Mouse (Mus musculus): ENCODE measurements around the gene Rab3a.
A peak's percentile ranks its signal among the peaks of the same experiment; 100 is the strongest.

The Rab3a gene

GRCm38 (mm10) chr8:70742176-70742575 lies 12.3 kb upstream of the Rab3a start:
- peak in 1 of 2 experiments; percentile 17 for DNase-seq

GRCm38 (mm10) chr8:70742981-70743655 lies 11.4 kb upstream of the Rab3a start:
- peak in 1 of 2 experiments; percentile 29 for DNase-seq

DNA sequence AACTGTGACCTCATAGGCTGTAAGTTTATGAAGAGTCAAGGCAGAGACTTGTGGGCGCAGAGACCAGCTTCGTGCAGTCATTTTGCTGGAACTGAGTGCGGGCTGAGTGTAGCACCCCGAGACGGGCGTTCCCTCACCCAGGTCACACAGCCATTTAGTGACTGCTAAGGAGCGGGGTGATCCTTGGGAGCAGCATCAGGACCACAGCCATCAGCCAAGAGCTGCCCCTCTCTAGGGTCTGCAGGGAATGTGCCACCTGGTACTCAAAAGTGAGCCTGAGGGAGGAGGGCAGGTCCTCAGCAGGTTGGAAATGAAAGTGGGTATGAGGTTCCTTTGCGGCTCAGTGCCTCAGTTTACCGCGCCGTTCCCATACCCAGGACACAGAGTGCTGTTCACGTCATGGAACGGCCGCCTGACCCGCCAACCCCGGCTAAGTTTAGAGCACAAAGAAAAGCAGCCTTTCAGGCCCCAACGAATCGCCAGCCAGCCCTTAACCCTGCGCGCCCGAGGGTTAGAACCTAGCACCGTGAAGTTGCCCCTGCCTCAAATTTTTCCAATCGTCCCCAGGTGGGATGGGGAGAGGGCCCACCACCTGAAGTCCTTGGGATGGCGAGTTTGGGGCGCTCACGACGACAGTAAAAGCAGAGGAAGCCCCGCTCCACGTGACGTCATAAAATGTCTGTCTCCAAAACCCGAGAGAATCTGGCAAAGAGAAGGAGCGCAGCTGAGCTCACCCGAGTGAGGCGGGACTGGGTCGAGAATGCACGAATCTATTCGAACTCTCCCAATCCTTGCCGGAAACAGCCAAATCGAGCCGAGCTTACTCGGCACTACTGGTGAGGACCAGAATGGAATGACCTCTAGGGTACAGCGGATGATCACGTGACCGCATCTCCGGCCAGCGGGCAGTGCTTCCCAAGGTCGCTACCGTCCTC lies 10.6 kb upstream of the Rab3a start:
- peak; percentile 46 to 50 for DNase-seq

- DNase-seq = peak in 1 of 2 experiments; percentile 21
Observed at GRCm38 (mm10) chr8:70744806-70745205, 9.7 kb upstream of the Rab3a start.

DNA sequence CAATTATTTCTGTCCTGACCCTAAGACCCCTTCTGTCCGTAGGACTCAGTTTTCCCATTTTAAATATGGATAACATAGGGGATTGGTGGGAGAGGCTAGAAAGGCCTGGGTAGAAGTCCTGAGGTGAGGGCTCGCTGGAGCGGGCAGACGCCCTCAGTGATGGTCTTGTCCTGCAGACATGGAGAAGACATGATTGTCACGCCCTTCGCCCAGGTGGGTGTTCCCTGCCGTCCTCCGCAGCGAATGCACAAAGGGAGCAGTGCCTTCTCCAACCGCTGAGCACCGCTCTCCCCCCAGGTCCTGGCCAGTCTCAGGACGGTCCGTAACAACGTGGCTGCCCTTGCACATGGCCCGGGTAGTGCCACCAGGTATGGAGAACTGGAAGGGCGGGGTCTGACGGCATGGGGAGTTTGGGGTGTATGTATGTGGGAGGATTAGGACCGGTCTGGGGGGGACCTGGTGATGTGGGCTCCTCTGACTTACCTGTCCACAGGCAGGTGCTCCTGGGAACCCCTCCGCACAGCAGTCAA lies 8.7 kb upstream of the Rab3a start:
- peak in 1 of 2 experiments; percentile 22 for DNase-seq

DNA sequence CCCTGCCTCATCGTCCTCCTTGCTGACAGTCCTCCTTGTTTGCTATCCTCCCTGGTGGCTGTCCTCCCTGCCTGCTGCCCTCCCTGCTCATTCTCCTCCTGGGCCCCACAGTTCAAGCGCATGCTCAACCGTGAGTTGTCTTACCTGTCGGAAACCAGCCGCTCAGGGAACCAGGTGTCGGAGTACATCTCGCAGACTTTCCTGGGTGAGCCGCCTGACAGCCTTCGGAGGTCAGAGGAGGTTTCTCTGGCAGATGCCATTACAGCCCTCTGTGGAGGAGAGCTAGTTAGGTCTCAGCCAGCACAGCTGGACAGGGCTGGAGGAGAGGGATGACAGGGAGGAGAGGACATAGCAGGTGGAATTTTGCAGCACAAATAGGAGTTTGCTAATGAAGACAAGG lies 7.8 kb upstream of the Rab3a start:
- peak in 1 of 2 experiments; percentile 19 for DNase-seq

- DNase-seq = no peak
Observed at GRCm38 (mm10) chr8:70747211-70747890, 7.1 kb upstream of the Rab3a start.

DNA sequence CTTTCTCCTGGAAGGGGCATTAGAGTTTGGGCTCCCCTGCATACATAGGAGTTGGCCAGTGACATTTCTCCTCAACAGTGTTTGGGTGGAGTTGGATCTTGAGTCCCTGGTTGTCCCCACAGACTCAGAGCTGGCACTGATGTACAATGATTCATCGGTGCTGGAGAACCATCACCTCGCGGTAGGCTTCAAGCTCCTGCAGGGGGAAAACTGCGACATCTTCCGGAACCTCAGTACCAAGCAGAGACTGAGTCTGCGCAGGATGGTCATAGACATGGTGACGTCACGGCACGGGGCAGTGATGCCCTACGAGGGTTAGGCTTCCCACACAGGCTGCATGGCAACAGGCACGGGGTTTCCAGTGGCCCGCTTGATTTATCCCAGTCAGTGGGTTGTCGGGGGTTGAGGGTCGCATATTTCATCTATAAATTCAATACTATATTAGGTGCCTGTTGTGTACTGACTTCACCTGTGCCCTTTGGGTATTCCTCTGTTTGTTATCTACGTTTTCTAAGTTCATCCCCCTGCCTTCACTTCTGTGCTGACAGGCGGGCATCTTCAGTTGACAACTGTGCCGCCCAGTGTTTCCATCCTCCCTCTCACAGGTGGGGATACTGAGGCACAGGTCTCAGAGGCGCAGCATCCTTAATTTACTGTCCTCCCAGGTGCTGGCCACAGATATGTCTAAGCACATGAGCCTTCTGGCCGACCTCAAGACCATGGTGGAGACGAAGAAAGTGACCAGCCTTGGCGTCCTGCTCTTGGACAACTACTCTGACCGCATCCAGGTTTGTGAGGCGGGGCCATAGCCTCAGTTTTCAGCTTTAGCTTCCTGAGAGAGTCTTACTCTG lies 6.0 kb upstream of the Rab3a start:
- DNase-seq = peak in 1 of 2 experiments; percentile 20

DNA sequence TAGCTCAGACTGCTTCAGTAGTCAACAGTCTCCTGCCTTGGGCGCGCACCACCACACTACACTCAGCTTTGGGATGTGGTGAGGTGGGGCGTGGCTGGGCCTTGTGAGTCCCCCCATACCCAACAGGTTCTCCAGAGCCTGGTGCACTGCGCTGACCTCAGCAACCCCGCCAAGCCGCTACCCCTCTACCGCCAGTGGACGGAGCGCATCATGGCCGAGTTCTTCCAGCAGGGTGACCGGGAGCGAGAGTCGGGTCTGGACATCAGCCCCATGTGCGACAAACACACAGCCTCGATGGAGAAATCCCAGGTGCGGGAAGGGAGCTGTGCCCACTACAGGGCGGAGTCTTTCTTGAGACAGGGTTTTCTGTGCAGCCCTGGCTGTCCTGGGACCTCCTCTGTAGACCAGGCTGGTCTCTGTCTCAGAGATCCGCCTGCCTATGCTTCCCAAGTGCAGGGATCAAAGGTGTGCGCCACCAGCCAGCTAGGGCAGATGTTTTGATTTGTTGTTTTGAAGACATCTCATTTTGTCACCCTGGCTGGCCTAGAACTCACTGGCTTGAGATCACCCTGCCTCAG lies 5.3 kb upstream of the Rab3a start:
- DNase-seq = peak in 1 of 2 experiments; percentile 22

DNA sequence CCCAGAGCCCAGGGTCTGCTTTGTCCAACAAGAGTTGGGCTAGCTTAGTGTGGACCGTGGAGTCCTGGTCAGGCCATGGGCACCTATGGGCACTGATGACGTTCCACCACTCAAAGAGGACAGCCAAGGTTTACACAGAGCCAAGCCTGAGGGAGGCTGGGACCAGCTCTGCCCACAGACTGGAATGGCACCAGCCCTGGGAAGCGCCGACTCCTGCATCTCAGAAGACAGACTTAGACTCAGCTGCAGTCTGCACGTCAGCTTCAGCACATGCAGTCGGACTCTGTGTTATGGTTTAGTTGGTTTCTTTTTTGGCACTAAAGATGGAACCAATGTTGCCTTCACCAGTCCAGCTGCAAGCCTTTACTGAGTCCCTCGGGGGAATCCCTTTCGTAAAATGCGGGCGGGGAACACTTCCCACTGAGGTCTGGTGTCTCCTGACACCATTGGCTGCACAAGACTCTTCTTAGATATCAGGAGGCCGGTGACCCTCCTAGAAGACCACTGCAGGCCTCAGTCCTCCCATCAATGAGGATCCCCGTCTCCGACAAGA lies 4.3 kb upstream of the Rab3a start:
- DNase-seq = peak in 1 of 2 experiments; percentile 23

DNA sequence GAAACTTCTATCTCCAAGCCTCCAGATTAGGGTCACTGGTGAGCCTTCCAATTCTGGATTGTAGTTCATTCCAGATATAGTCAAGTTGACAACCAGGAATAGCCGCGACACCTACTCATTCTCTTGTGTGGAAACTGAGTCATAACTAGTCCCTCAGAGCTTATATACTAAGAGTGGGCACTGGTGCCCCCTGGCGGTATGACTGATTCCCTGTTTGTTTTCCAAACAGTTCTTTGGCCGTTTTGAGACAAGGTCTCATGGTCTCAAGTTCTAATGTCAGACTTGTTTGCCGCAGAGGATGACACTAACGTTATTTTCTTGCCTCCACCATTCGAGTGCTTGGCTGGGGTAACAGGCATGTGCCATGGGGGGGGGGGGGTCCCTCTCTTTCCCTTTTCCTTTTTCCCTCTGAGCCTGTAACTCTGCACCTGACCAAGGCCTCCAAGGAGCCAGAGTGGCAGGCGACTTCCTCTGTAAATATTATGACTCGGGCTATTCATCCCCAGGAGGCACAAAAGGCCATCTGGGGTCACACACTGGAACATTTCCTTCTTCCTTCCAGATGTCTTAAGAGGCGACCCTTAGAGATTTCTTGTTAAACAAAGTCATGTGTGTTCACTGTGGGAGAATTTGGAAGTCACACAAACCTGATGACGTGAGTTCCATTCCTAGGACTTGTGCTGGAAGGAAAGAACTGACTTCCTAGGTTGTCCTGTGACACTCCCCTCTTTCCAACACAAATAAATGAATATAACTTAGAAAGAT lies 2.3 kb upstream of the Rab3a start:
- peak; percentile 79 to 80 for DNase-seq

DNA sequence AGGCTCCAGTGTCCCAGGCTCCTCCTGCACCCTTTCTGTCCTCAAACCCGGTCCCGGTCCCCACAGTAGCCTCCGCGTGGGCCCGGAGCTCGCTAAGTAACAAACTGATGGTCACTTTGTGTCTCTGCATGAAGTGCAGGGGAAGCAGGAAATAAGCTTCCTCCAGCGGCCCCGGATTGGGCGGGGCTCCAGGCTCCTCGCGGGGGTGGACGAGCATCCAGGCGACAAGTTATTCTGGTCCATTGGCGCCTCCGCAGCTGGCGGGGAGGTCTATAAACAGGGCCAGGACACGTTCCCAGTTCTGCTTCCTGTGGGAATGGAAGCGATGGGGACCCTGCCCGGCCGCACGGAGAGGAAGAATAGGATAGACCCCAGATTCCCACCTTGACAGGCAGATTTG lies 1.3 kb upstream of the Rab3a start:
- peak; percentile 90 to 93 for DNase-seq

GRCm38 (mm10) chr8:70754871-70755660 lies 587 bp downstream of the Rab3a start:
- peak; percentile 76 to 80 for DNase-seq

DNA sequence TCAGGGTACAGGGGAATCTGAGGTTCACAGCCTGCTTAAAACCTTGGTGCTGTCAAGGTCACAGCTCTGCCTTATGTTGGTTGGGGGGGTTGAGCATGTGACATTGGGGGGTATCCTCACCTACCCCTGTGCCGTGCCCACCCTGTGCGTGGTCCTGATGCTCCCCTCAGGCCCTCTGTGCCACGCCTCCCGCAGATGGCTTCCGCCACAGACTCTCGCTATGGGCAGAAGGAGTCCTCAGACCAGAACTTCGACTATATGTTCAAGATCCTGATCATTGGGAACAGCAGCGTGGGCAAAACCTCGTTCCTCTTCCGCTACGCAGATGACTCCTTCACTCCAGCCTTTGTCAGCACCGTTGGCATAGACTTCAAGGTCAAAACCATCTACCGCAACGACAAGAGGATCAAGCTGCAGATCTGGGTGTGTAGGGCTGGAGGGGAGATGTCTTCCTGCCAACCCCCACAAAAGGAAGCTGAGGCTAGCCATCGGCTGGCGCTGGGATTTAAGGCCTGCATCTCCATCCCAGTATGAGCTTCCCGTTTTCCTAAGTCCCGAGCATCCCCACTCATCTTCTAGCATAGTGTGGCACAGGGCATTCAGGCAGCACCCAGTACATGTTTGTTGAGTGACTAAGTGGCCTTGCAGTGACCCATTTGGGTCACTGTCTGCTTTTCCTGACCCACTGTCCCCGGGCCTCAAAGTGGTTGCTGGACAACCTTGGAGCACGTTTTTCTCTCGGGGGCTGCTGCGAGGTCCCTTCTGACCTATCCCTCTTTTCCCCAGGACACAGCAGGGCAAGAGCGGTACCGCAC lies 1.4 kb downstream of the Rab3a start:
- DNase-seq = peak in 1 of 2 experiments; percentile 26

DNA sequence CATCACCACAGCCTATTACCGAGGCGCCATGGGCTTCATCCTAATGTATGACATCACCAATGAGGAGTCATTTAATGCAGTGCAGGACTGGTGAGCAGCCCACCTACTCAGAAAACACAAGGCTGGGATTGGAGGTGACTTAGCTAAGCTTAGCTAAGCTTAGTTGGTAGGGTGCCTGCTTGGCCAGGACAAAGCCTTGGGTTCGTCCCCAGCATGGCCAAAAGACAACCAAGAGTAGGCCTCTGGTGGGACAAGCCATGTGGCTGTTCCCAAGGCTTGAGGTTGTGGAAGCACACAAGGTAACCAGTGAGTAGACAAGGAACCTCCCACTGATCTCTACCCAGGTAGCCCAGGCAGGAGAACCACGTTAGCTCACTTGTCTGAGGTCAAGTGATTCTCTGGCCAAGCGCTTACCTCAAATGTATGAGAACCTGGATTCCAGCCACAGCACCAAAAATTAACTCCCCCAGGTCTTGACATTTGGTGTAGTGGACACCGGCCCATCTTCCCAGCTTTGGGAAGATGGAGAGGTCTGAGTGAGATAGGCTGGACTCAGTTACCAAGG lies 2.1 kb downstream of the Rab3a start:
- DNase-seq = peak in 1 of 2 experiments; percentile 20

DNA sequence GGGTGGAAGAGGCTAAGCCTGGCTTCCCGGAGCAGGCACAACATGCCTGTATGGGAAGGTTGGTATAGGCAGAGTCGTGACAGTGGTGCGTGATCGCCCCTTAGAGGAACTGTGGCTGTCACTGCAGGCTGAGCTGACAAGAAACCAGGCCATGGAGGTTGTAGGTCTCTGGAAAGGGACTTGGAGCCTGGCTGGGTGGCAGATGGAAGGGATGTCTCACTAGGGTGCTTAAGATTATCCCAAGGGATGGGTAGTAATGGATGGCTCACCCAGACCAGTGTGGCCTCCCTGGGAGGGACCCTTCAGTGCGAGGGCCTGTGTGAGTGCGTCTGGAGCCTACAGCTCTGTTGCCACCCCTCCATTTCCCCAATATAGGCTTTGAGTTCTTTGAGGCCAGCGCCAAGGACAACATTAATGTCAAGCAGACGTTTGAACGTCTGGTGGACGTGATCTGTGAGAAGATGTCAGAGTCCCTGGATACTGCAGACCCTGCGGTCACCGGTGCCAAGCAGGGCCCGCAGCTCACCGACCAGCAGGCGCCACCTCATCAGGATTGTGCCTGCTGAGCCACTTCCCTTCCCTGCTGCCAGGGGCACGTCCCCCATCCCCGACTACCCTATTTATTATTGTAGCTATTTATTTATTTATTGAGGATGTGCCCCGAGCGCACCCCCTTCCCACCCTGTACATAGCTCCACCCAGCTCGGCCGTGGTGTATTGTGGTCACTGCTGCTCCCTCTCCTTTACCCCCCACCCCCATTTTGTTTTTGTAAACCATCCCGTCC lies 3.2 kb downstream of the Rab3a start:
- peak; percentile 43 to 55 for DNase-seq

DNA sequence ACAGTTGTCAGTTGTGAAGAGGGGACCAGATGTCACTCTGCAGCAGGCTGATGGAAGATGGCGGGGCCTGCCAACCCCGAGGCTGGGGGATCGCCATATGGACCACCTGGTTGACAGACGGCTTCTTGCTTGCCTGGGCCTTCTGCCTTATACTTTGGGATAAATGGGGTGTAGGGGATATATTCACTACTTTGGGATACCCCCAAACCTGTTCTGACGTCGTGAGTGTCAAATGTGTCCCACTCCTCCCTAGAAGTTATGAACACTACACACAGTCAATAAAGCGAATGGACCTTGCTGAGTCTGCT lies 3.8 kb downstream of the Rab3a start:
- peak in 1 of 2 experiments; percentile 23 for DNase-seq
